Mouse (Mus musculus): ENCODE results near the gene Ctbs. TPM values are rescaled to one million over a fixed set of nuclear protein-coding genes. Genes with fewer than 3 reads are reported as not detected.
"Not testable (repeated sequence)": the region's sequence is repeated elsewhere in the genome, so short reads cannot be mapped to it uniquely, and the experiment has no call there.

Gene Ctbs
- polyA plus RNA-seq, 1 experiment from 2014 or later: 4.2 TPM

- Histone ChIP-seq H3K4me1 (replicated peaks) (peaks cover 13% of the 10 kb centered on the region), H3K27ac (no peak overlapping the region), H3K9ac (replicated peaks) (0 out of 2 replicates have a peak overlapping the region, but pooled peaks have one; percentile 8), H3K9me3 (no peaks in the 10 kb centered on the region), H3K4me3 (replicated peaks) (no peak overlapping the region), H3K27me3 (no peaks in the 10 kb centered on the region), H3K36me3 (peaks cover 24% of the 10 kb centered on the region), H3K4me2 (replicated peaks) (no peak overlapping the region)
- 91% methylated on average over 12 of the region's 12 CpGs for WGBS
- no peak for ATAC-seq
Observed at GRCm38 (mm10) chr3:146414555-146414954, 35.0 kb upstream of the Ctbs start.

- no peaks in the 10 kb centered on the region for H3K27me3 ChIP-seq
- no peak overlapping the region for H3K4me3 ChIP-seq (replicated peaks)
- no peak overlapping the region for H3K9ac ChIP-seq (replicated peaks)
- 96% methylated on average over 8 of the region's 8 CpGs for WGBS
- no peak overlapping the region for H3K27ac ChIP-seq
- no peak for ATAC-seq
- H3K4me2 ChIP-seq (replicated peaks): no peak overlapping the region
- peaks cover 53% of the 10 kb centered on the region for H3K36me3 ChIP-seq
- no peaks in the 10 kb centered on the region for H3K9me3 ChIP-seq
- H3K4me1 ChIP-seq (replicated peaks): no peaks in the 10 kb centered on the region
Observed at GRCm38 (mm10) chr3:146417873-146418272, 31.7 kb upstream of the Ctbs start.

- Histone ChIP-seq H3K9me3 (no peaks in the 10 kb centered on the region), H3K4me2 (replicated peaks) (no peak overlapping the region), H3K4me1 (replicated peaks) (no peaks in the 10 kb centered on the region), H3K36me3 (peaks cover 63% of the 10 kb centered on the region), H3K27ac (no peak overlapping the region), H3K9ac (replicated peaks) (no peak overlapping the region), H3K4me3 (replicated peaks) (no peak overlapping the region), H3K27me3 (no peaks in the 10 kb centered on the region)
- ATAC-seq: no peak
- WGBS: 94% methylated on average over 7 of the region's 7 CpGs
Observed at GRCm38 (mm10) chr3:146418901-146419300, 30.7 kb upstream of the Ctbs start.

GRCm38 (mm10) chr3:146419534-146419933 is 30.1 kb upstream of the Ctbs start:
- Histone ChIP-seq H3K27ac (no peak overlapping the region), H3K36me3 (peaks cover 63% of the 10 kb centered on the region)
- WGBS: 90% methylated on average over 9 of the region's 9 CpGs

GRCm38 (mm10) chr3:146419992-146420537 is 29.5 kb upstream of the Ctbs start:
- H3K9me3 ChIP-seq: no peaks in the 10 kb centered on the region

More at GRCm38 (mm10) chr3:146419534-146419933, 30.1 kb upstream of the Ctbs start:
- no peaks in the 10 kb centered on the region for H3K9me3 ChIP-seq
- no peak for ATAC-seq
- H3K4me3 ChIP-seq (replicated peaks): no peak overlapping the region
- no peak overlapping the region for H3K9ac ChIP-seq (replicated peaks)
- 0 out of 2 replicates have a peak, but pooled peaks cover 2% of the 10 kb centered on the region for H3K4me1 ChIP-seq (replicated peaks)
- no peak overlapping the region for H3K4me2 ChIP-seq (replicated peaks)
- H3K27me3 ChIP-seq: no peaks in the 10 kb centered on the region

DNA sequence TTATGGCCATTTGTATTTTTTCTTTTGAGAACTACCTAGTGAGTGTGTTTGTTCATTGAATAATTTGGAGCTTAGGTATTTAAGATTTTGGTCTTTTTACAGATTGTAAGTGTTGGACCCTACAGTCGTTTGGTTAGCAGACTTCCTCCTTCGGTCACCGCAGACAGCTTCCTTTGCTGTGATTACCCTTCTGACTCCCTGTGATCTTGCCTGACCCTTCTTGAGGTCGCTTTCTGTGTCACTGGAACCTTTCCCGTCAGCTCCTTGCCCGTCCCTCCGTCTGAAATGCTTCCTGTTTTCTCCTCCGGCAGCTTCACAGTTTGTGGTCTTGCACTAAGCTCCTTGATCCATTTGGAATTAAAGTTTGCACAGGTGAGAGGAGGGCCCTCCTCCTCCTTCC is 27.8 kb upstream of the Ctbs start:
- no peak for ATAC-seq
- H3K4me2 ChIP-seq (replicated peaks): no peak overlapping the region
- H3K9ac ChIP-seq (replicated peaks): no peak overlapping the region
- no peak overlapping the region for H3K27ac ChIP-seq
- peaks cover 69% of the 10 kb centered on the region for H3K36me3 ChIP-seq
- 66% methylated on average over 8 of the region's 8 CpGs for WGBS
- no peaks in the 10 kb centered on the region for H3K9me3 ChIP-seq
- no peak overlapping the region for H3K4me3 ChIP-seq (replicated peaks)
- no peaks in the 10 kb centered on the region for H3K27me3 ChIP-seq
- H3K4me1 ChIP-seq (replicated peaks): 0 out of 2 replicates have a peak, but pooled peaks cover 2% of the 10 kb centered on the region

More at GRCm38 (mm10) chr3:146419992-146420537, 29.5 kb upstream of the Ctbs start:
- Histone ChIP-seq H3K4me1 (replicated peaks) (0 out of 2 replicates have a peak, but pooled peaks cover 2% of the 10 kb centered on the region), H3K4me2 (replicated peaks) (no peak overlapping the region), H3K36me3 (peaks cover 63% of the 10 kb centered on the region), H3K9ac (replicated peaks) (no peak overlapping the region), H3K27ac (no peak overlapping the region), H3K4me3 (replicated peaks) (no peak overlapping the region), H3K27me3 (no peaks in the 10 kb centered on the region)
- 93% methylated on average over 15 of the region's 15 CpGs for WGBS
- no peak for ATAC-seq

- no peaks in the 10 kb centered on the region for H3K27me3 ChIP-seq
- 0 out of 2 replicates have a peak, but pooled peaks cover 2% of the 10 kb centered on the region for H3K4me1 ChIP-seq (replicated peaks)
- no peak overlapping the region for H3K4me2 ChIP-seq (replicated peaks)
- no peak overlapping the region for H3K27ac ChIP-seq
- H3K36me3 ChIP-seq: peaks cover 73% of the 10 kb centered on the region
- 85% methylated on average over 7 of the region's 7 CpGs for WGBS
- no peak for ATAC-seq
- no peaks in the 10 kb centered on the region for H3K9me3 ChIP-seq
- no peak overlapping the region for H3K4me3 ChIP-seq (replicated peaks)
- no peak overlapping the region for H3K9ac ChIP-seq (replicated peaks)
Observed at GRCm38 (mm10) chr3:146423710-146424109, 25.9 kb upstream of the Ctbs start.

GRCm38 (mm10) chr3:146424306-146424900 is 25.2 kb upstream of the Ctbs start:
- H3K9me3 ChIP-seq: no peaks in the 10 kb centered on the region
- 77% methylated on average over 7 of the region's 7 CpGs for WGBS
- ATAC-seq: peak; percentile 44; the same call in 1 of the 2 replicates
- H3K9ac ChIP-seq (replicated peaks): no peak overlapping the region
- no peak overlapping the region for H3K27ac ChIP-seq
- H3K36me3 ChIP-seq: peaks cover 67% of the 10 kb centered on the region
- H3K4me1 ChIP-seq (replicated peaks): 0 out of 2 replicates have a peak, but pooled peaks cover 2% of the 10 kb centered on the region
- H3K4me3 ChIP-seq (replicated peaks): no peak overlapping the region
- H3K4me2 ChIP-seq (replicated peaks): no peak overlapping the region
- H3K27me3 ChIP-seq: no peaks in the 10 kb centered on the region

DNA sequence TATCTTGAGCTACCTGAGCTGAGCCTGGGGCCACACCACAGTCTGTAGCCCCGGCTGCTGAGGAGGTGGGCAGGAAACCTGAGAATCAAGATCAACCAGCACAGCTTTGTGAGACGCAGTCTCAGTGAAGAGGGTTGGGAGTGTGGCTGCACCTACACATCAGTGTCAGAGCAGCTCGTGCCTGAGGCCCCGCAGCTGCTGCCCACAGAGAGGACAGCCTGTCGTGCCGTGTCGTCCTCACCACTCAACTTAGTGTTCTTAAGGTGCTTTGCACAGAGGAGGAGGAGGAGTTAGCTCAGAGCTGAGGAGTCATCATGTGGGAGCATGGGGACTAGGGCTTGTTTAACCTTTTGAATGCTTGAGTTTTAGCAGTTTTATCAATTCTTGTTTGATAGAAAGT is 23.7 kb upstream of the Ctbs start:
- Histone ChIP-seq H3K4me3 (replicated peaks) (no peak overlapping the region), H3K27me3 (no peaks in the 10 kb centered on the region), H3K9me3 (no peaks in the 10 kb centered on the region), H3K4me1 (replicated peaks) (0 out of 2 replicates have a peak, but pooled peaks cover 2% of the 10 kb centered on the region), H3K27ac (no peak overlapping the region), H3K9ac (replicated peaks) (no peak overlapping the region), H3K36me3 (peaks cover 63% of the 10 kb centered on the region), H3K4me2 (replicated peaks) (no peak overlapping the region)
- ATAC-seq: 0 out of 2 replicates have a peak, but pooled peaks have one; percentile 51
- 75% methylated on average over 7 of the region's 7 CpGs for WGBS

GRCm38 (mm10) chr3:146426489-146426888 is 23.1 kb upstream of the Ctbs start:
- Histone ChIP-seq H3K27me3 (no peaks in the 10 kb centered on the region), H3K4me3 (replicated peaks) (no peak overlapping the region), H3K9ac (replicated peaks) (no peak overlapping the region), H3K36me3 (peaks cover 63% of the 10 kb centered on the region), H3K27ac (no peak overlapping the region), H3K4me1 (replicated peaks) (0 out of 2 replicates have a peak, but pooled peaks cover 2% of the 10 kb centered on the region), H3K9me3 (no peaks in the 10 kb centered on the region), H3K4me2 (replicated peaks) (no peak overlapping the region)
- 77% methylated on average over 8 of the region's 8 CpGs for WGBS
- peak; percentile 49; the same call in 1 of the 2 replicates for ATAC-seq

- H3K9ac ChIP-seq (replicated peaks); H3K4me2 ChIP-seq (replicated peaks); H3K27ac ChIP-seq; H3K4me3 ChIP-seq (replicated peaks); ATAC-seq; H3K4me1 ChIP-seq (replicated peaks); H3K27me3 ChIP-seq; H3K9me3 ChIP-seq: not testable (repeated sequence)
- WGBS: 92% methylated on average over 11 of the region's 11 CpGs
- H3K36me3 ChIP-seq: peaks cover 75% of the 10 kb centered on the region
Observed at GRCm38 (mm10) chr3:146433063-146433462, 16.5 kb upstream of the Ctbs start.

GRCm38 (mm10) chr3:146433681-146434350 is 15.8 kb upstream of the Ctbs start:
- H3K4me2 ChIP-seq (replicated peaks): no peak overlapping the region
- no peaks in the 10 kb centered on the region for H3K27me3 ChIP-seq
- no peak overlapping the region for H3K9ac ChIP-seq (replicated peaks)
- WGBS: 92% methylated on average over 14 of the region's 14 CpGs
- no peak overlapping the region for H3K4me3 ChIP-seq (replicated peaks)
- no peak for ATAC-seq
- H3K9me3 ChIP-seq: no peaks in the 10 kb centered on the region
- H3K36me3 ChIP-seq: peaks cover 75% of the 10 kb centered on the region
- no peaks in the 10 kb centered on the region for H3K4me1 ChIP-seq (replicated peaks)
- no peak overlapping the region for H3K27ac ChIP-seq
